ENCODE assay signal across 7 mouse cellular contexts in genomic region chr6:119902204-119903080, GRCm38 (mm10). TPM values are rescaled to one million over a fixed set of nuclear protein-coding genes. Genes with fewer than 3 reads are reported as not detected.
DNase-seq lines count a peak whose midpoint lies in the region; ATAC-seq and TF ChIP-seq lines count a peak whose summit lies in the region.

Gene Rad52, plus strand, starts transcription at chr6:119902698.

- WGBS in intestine, postnatal 0 days = under 1% methylated on average over 67 of the region's 67 CpGs
- WGBS in midbrain, embryonic 12.5 days = 2% methylated on average over 67 of the region's 67 CpGs
- WGBS in small intestine, adult 2 months = under 1% methylated on average over 67 of the region's 67 CpGs

- TF ChIP-seq CTCF in intestine, postnatal 0 days (IDR thresholded peaks at IDR 0.05; ENCODE audit: low read depth) = no peak
- TF ChIP-seq CTCF in small intestine, adult 2 months (IDR thresholded peaks at IDR 0.05; ENCODE audit: extremely low read depth, insufficient read length, insufficient replicate concordance, low read depth, low read length) = no peak

- H3K27ac ChIP-seq in intestine, postnatal 0 days (ENCODE audit: low read depth, low read length) = peak within 1 kb of the TSS; percentile 93
- H3K27ac ChIP-seq in midbrain, embryonic 12.5 days (replicated peaks) = peak within 1 kb of the TSS; percentile 91
- H3K27ac ChIP-seq in small intestine, adult 2 months (ENCODE audit: insufficient read depth, low read depth, low read length) = peak within 1 kb of the TSS; percentile 64

- no peaks in the 10 kb centered on the region for H3K27me3 ChIP-seq in intestine, postnatal 0 days (replicated peaks; ENCODE audit: control insufficient read depth, insufficient read depth, low read length)
- no peaks in the 10 kb centered on the region for H3K27me3 ChIP-seq in midbrain, embryonic 12.5 days
- H3K27me3 ChIP-seq in small intestine, adult 2 months (ENCODE audit: control insufficient read depth, insufficient read depth, low read length) = no peaks in the 10 kb centered on the region

- DNase-seq in adrenal gland, adult 8-10 months = peak; percentile 84
- peak; percentile 85 for DNase-seq in embryo, embryonic 9.5 days (ENCODE audit: extremely low spot score)
- peak; percentile 49 for DNase-seq in gonadal fat pad, adult 2 months (ENCODE audit: low read depth)
- peak; percentile 85 for DNase-seq in left cerebral cortex, postnatal 4 days

- H3K4me3 ChIP-seq in intestine, postnatal 0 days (ENCODE audit: low read depth, low read length) = peak within 1 kb of the TSS; percentile 62
- peak within 1 kb of the TSS; percentile 89 for H3K4me3 ChIP-seq in midbrain, embryonic 12.5 days
- H3K4me3 ChIP-seq in small intestine, adult 2 months (ENCODE audit: low read depth, low read length) = peak within 1 kb of the TSS; percentile 72

- no peaks in the 10 kb centered on the region for H3K9me3 ChIP-seq in intestine, postnatal 0 days (ENCODE audit: control insufficient read depth)
- H3K9me3 ChIP-seq in midbrain, embryonic 12.5 days = no peaks in the 10 kb centered on the region

- H3K9ac ChIP-seq in intestine, postnatal 0 days (ENCODE audit: low read depth, low read length) = peak within 1 kb of the TSS; percentile 77
- peak within 1 kb of the TSS; percentile 95 for H3K9ac ChIP-seq in midbrain, embryonic 12.5 days (replicated peaks)

- H3K4me2 ChIP-seq in intestine, postnatal 0 days (replicated peaks; ENCODE audit: low read depth) = peak within 1 kb of the TSS; percentile 69
- peak within 1 kb of the TSS; percentile 80 for H3K4me2 ChIP-seq in midbrain, embryonic 12.5 days (replicated peaks)

- peak; percentile 78 for TF ChIP-seq POLR2A in small intestine, adult 2 months (IDR thresholded peaks at IDR 0.05; ENCODE audit: low read depth, low read length)

- no peaks in the 10 kb centered on the region for H3K4me1 ChIP-seq in intestine, postnatal 0 days (replicated peaks; ENCODE audit: control insufficient read depth, insufficient read depth, low read length)
- H3K4me1 ChIP-seq in midbrain, embryonic 12.5 days = peaks cover 5% of the 10 kb centered on the region; the same call in 1 of the 2 replicates
- no peaks in the 10 kb centered on the region; the same call in 1 of the 2 replicates for H3K4me1 ChIP-seq in small intestine, adult 2 months (ENCODE audit: control insufficient read depth, insufficient read depth, insufficient read length, low read length)

- H3K36me3 ChIP-seq in intestine, postnatal 0 days (ENCODE audit: control insufficient read depth, insufficient read depth) = no peaks in the 10 kb centered on the region
- peaks cover 4% of the 10 kb centered on the region; the same call in 1 of the 2 replicates for H3K36me3 ChIP-seq in midbrain, embryonic 12.5 days
- H3K36me3 ChIP-seq in small intestine, adult 2 months (ENCODE audit: control insufficient read depth, insufficient read depth, low read length) = no peaks in the 10 kb centered on the region

- peak; percentile 86 for ATAC-seq in intestine, postnatal 0 days
- ATAC-seq in midbrain, embryonic 12.5 days (ENCODE audit: low FRiP score, low read depth) = peak; percentile 90

- intact Hi-C loops in left cerebral cortex, postnatal 4 days (cut with DNase I) = loop anchor here (10.0 kb wide), 1 partner anchor 58 kb away; the partner anchor contains the start of gene Erc1

RNA-seq across cellular contexts. Expression of gene Rad52, which starts in this region (rescaled TPM):
- 10 to 100 TPM; 15.6 to 33.5 (median 22.0) TPM for total RNA-seq in adrenal gland, adult 8-10 months (2022)
- 25.3 and 29.7 TPM in 2 replicates for polyA plus RNA-seq in gonadal fat pad, adult 2 months (2012; rRNA removed)
- 4.2 and 4.6 TPM in 2 replicates for polyA plus RNA-seq in intestine, postnatal 0 days (2015; fragmentation: Nextera tagmentation; extraction: Ambion mirVana)
- 10 to 100 TPM; 25.6 to 27.1 TPM for total RNA-seq in left cerebral cortex, postnatal 4 days (2021)
- polyA plus RNA-seq in midbrain, embryonic 12.5 days (2016; fragmentation: Nextera tagmentation; extraction: Ambion mirVana) = 24.9 and 28.1 TPM in 2 replicates
- polyA plus RNA-seq in small intestine, adult 2 months (2012; rRNA removed) = 4.7 and 11.9 TPM in 2 replicates

Comparison
In these comparisons a context has a peak if more than half of its experiments do, and no peak if none do; other contexts are left out.
1. Peak in every context shown above with its lines: DNase-seq, ATAC-seq, H3K4me3 ChIP-seq and H3K27ac ChIP-seq.